Mouse (Mus musculus): ENCODE data around the gene Erich4.

Erich4 gene

GRCm38 (mm10) chr7:25615706-25616011, at the start of gene Erich4:
Gene Erich4 (minus strand): TSS chr7:25615892.
- no peak for DNase-seq (ENCODE audit: low spot score in 2 of 2)

- DNase-seq (ENCODE audit: low spot score in 2 of 2) = peak; percentile 99 to 100
Observed at GRCm38 (mm10) chr7:25658657-25659472, 43.2 kb upstream of the Erich4 start, which contains the start of the genes Bckdha and Exosc5. Gene Bckdha (minus strand): TSS chr7:25658981. Gene Exosc5 (plus strand): TSS chr7:25659164.

- DNase-seq (ENCODE audit: low spot score in 2 of 2) = no peak
Observed at GRCm38 (mm10) chr7:25657785-25658184, 42.1 kb upstream of the Erich4 start.

GRCm38 (mm10) chr7:25655601-25656428, 40.1 kb upstream of the Erich4 start:
- DNase-seq (ENCODE audit: low spot score in 2 of 2) = no peak

GRCm38 (mm10) chr7:25652244-25652759, 36.6 kb upstream of the Erich4 start:
- no peak for DNase-seq (ENCODE audit: low spot score in 2 of 2)

GRCm38 (mm10) chr7:25651281-25651680, 35.6 kb upstream of the Erich4 start:
- DNase-seq (ENCODE audit: low spot score in 2 of 2) = no peak

- no peak for DNase-seq (ENCODE audit: low spot score in 2 of 2)
Observed at GRCm38 (mm10) chr7:25649839-25650238, 34.1 kb upstream of the Erich4 start.

- DNase-seq (ENCODE audit: low spot score in 2 of 2) = no peak
Observed at GRCm38 (mm10) chr7:25647574-25648123, 32.0 kb upstream of the Erich4 start.

GRCm38 (mm10) chr7:25645074-25645473, 29.4 kb upstream of the Erich4 start:
- DNase-seq (ENCODE audit: low spot score in 2 of 2) = no peak

GRCm38 (mm10) chr7:25644631-25645030, 28.9 kb upstream of the Erich4 start:
- no peak for DNase-seq (ENCODE audit: low spot score in 2 of 2)

GRCm38 (mm10) chr7:25644136-25644535, 28.4 kb upstream of the Erich4 start:
- DNase-seq (ENCODE audit: low spot score in 2 of 2) = no peak

- DNase-seq (ENCODE audit: low spot score in 2 of 2) = peak in 1 of 2 experiments; percentile 65
Observed at GRCm38 (mm10) chr7:25639754-25640153, 24.1 kb upstream of the Erich4 start.

- no peak for DNase-seq (ENCODE audit: low spot score in 2 of 2)
Observed at GRCm38 (mm10) chr7:25637099-25637498, 21.4 kb upstream of the Erich4 start.

- no peak for DNase-seq (ENCODE audit: low spot score in 2 of 2)
Observed at GRCm38 (mm10) chr7:25636373-25636772, 20.7 kb upstream of the Erich4 start.

- DNase-seq (ENCODE audit: low spot score in 2 of 2) = no peak
Observed at GRCm38 (mm10) chr7:25632679-25633078, 17.0 kb upstream of the Erich4 start.

GRCm38 (mm10) chr7:25628323-25628620, 12.6 kb upstream of the Erich4 start:
- no peak for DNase-seq (ENCODE audit: low spot score in 2 of 2)

- no peak for DNase-seq (ENCODE audit: low spot score in 2 of 2)
Observed at GRCm38 (mm10) chr7:25627431-25628322, 12.0 kb upstream of the Erich4 start.

GRCm38 (mm10) chr7:25626509-25627430, 11.1 kb upstream of the Erich4 start, which contains the start of gene B3gnt8:
Gene B3gnt8 (plus strand): TSS chr7:25626654.
- DNase-seq (ENCODE audit: low spot score in 2 of 2) = no peak

- DNase-seq (ENCODE audit: low spot score in 2 of 2) = no peak
Observed at GRCm38 (mm10) chr7:25625594-25626250, 10.0 kb upstream of the Erich4 start.

- no peak for DNase-seq (ENCODE audit: low spot score in 2 of 2)
Observed at GRCm38 (mm10) chr7:25624851-25625250, 9.2 kb upstream of the Erich4 start.

Measured in frontal cortex, postnatal 36 days (tissue).